Mouse (Mus musculus) spleen, adult 2 months (tissue): ENCODE data around the gene Pdrg1. TPM values are rescaled to one million over a fixed set of nuclear protein-coding genes. Genes with fewer than 3 reads are reported as not detected.

Experiments used
- DNase-seq, 2 experiments: peaks; one replicate each; pipeline versions ENCODE4 v3.0.0 to v3.0.0-alpha.2; 2012 to 2021; ENCODE audit warnings: low spot score in 2 of 2, low read depth in 1 of 2
- H3K27ac ChIP-seq: fragments of 200-500 bp; 2 replicates; pipeline ENCODE4 v1.5.1; 2012; ENCODE audit warnings: low read length, inconsistent platforms; ENCODE audit not compliant: insufficient read depth
- H3K27me3 ChIP-seq: fragments of 200-500 bp; 2 replicates; pipeline ENCODE4 v1.6.1; 2012; ENCODE audit warnings: mild to moderate bottlenecking, moderate library complexity, low read length, inconsistent platforms; ENCODE audit not compliant: control insufficient read depth, insufficient read depth
- H3K36me3 ChIP-seq: fragments of 200-500 bp; 2 replicates; pipeline ENCODE4 v1.6.1; 2012; ENCODE audit warnings: mild to moderate bottlenecking, low read length, inconsistent platforms; ENCODE audit not compliant: control insufficient read depth, insufficient read depth
- H3K4me1 ChIP-seq: fragments of 200-500 bp; 2 replicates; pipeline ENCODE4 v1.6.1; 2011; ENCODE audit warnings: inconsistent platforms; ENCODE audit not compliant: control insufficient read depth, insufficient read depth, insufficient read length
- H3K4me3 ChIP-seq: fragments of 200-500 bp; 2 replicates; pipeline ENCODE4 v1.5.1; 2011; ENCODE audit warnings: mild to moderate bottlenecking, inconsistent platforms; ENCODE audit not compliant: insufficient read depth, insufficient read length; ENCODE audit errors: extremely low read depth
- CTCF ChIP-seq: fragments of 200-500 bp; IDR thresholded peaks from 2 replicates; pipeline ENCODE4 v1.5.1; 2011; ENCODE audit warnings: mild to moderate bottlenecking, inconsistent platforms; ENCODE audit not compliant: insufficient read depth, insufficient read length, insufficient replicate concordance; ENCODE audit errors: extremely low read depth
- POLR2A ChIP-seq: fragments of 200-500 bp; IDR thresholded peaks from 2 replicates; pipeline ENCODE4 v1.6.1; 2011; ENCODE audit warnings: low read depth, low read length, inconsistent platforms
- WGBS: fragments of 180-500 bp; shearing (Covaris S2); methylation state at CpG from one replicate; pipeline ENCODE4 v1.1.7; 2018; 5-methylcytosine and 5-hydroxymethylcytosine counted together
- polyA plus RNA-seq: library from polyadenylated mRNA; depleted of rRNA; stranded (reverse); fragments of >200 nt; gene quantifications from 2 replicates; pipeline ENCODE4 v1.2.3, GENCODE M21; 2012

The Pdrg1 gene
- polyA plus RNA-seq, 1 experiment = 38.8 TPM

DNA sequence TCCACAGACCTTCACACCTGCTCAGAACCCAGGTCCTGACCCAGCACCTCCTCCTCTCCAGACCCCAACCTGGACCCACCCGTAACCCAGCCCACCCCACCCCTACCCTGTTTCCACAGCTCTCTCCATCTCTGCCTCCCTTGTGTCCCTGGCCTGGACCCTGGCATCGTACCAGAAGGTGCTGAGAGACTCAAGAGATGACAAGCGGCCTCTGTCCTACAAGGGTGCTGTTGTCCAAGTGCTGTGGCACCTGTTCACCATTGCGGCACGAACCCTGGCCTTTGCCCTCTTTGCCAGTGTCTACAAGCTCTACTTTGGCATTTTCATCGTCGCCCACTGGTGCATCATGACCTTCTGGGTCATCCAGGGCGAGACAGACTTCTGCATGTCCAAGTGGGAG lies 38.7 kb upstream of the Pdrg1 start:
- H3K4me3 ChIP-seq = no peak overlapping the region
- no peak overlapping the region for H3K27ac ChIP-seq
- TF ChIP-seq POLR2A (no peak), CTCF (no peak)
- H3K4me1 ChIP-seq = 0 out of 2 replicates have a peak, but pooled peaks cover 5% of the 10 kb centered on the region
- no peak for DNase-seq
- no peaks in the 10 kb centered on the region for H3K36me3 ChIP-seq
- H3K27me3 ChIP-seq = no peaks in the 10 kb centered on the region
- 91% methylated on average over 8 of the region's 8 CpGs for WGBS

GRCm38 (mm10) chr2:153052700-153053351 lies 37.6 kb upstream of the Pdrg1 start:
- TF ChIP-seq POLR2A = no peak
- no peak for TF ChIP-seq CTCF
- WGBS = 9% methylated on average over 30 of the region's 30 CpGs
- Histone ChIP-seq H3K4me1 (0 out of 2 replicates have a peak, but pooled peaks cover 5% of the 10 kb centered on the region), H3K27ac (no peak overlapping the region), H3K27me3 (no peaks in the 10 kb centered on the region), H3K36me3 (no peaks in the 10 kb centered on the region), H3K4me3 (no peak overlapping the region)
- DNase-seq = peak in 1 of 2 experiments; percentile 16

- TF ChIP-seq POLR2A (no peak), CTCF (no peak)
- Histone ChIP-seq H3K4me1 (0 out of 2 replicates have a peak, but pooled peaks cover 5% of the 10 kb centered on the region), H3K27me3 (no peaks in the 10 kb centered on the region), H3K27ac (no peak overlapping the region), H3K4me3 (no peak overlapping the region), H3K36me3 (no peaks in the 10 kb centered on the region)
- 30% methylated on average over 9 of the region's 9 CpGs for WGBS
- DNase-seq = no peak
Measured at GRCm38 (mm10) chr2:153051537-153051936, 36.3 kb upstream of the Pdrg1 start.

- TF ChIP-seq CTCF (no peak), POLR2A (no peak)
- no peak overlapping the region for H3K27ac ChIP-seq
- H3K4me1 ChIP-seq = 0 out of 2 replicates have a peak, but pooled peaks cover 5% of the 10 kb centered on the region
- H3K27me3 ChIP-seq = no peaks in the 10 kb centered on the region
- H3K36me3 ChIP-seq = no peaks in the 10 kb centered on the region
- H3K4me3 ChIP-seq = no peak overlapping the region
- WGBS = 89% methylated on average over 6 of the region's 6 CpGs
- no peak for DNase-seq
Measured at GRCm38 (mm10) chr2:153051095-153051494, 35.9 kb upstream of the Pdrg1 start.

DNA sequence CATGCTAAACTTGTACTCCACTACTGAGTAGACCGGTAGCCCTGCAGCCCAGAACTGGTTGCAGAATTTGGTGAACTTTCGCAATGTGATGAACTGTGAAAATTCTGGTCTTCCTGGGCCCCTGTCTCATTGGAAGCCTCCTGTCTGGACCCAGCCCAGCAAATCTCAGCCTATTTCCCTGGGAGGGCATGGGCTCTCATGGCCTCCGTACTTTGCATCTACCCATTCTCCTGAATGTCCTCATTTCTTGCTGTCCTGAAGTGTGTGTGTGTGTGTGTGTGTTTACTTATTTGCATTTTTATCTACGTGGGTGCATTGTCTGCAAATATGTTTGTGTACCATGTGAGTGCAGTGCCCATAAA lies 34.8 kb upstream of the Pdrg1 start:
- Histone ChIP-seq H3K36me3 (no peaks in the 10 kb centered on the region), H3K27me3 (no peaks in the 10 kb centered on the region), H3K4me3 (no peak overlapping the region), H3K27ac (no peak overlapping the region), H3K4me1 (0 out of 2 replicates have a peak, but pooled peaks cover 5% of the 10 kb centered on the region)
- whole genome bisulfite sequencing = 73% methylated on average over 4 of the region's 4 CpGs
- TF ChIP-seq CTCF (no peak), POLR2A (no peak)
- no peak for DNase-seq

- no peak for TF ChIP-seq POLR2A
- no peak for TF ChIP-seq CTCF
- H3K27me3 ChIP-seq = no peaks in the 10 kb centered on the region
- H3K36me3 ChIP-seq = no peaks in the 10 kb centered on the region
- H3K27ac ChIP-seq = no peak overlapping the region
- H3K4me3 ChIP-seq = no peak overlapping the region
- 0 out of 2 replicates have a peak, but pooled peaks cover 5% of the 10 kb centered on the region for H3K4me1 ChIP-seq
- WGBS = 24% methylated on average over 9 of the region's 9 CpGs
- DNase-seq = no peak
Measured at GRCm38 (mm10) chr2:153049288-153049996, 34.2 kb upstream of the Pdrg1 start.

DNA sequence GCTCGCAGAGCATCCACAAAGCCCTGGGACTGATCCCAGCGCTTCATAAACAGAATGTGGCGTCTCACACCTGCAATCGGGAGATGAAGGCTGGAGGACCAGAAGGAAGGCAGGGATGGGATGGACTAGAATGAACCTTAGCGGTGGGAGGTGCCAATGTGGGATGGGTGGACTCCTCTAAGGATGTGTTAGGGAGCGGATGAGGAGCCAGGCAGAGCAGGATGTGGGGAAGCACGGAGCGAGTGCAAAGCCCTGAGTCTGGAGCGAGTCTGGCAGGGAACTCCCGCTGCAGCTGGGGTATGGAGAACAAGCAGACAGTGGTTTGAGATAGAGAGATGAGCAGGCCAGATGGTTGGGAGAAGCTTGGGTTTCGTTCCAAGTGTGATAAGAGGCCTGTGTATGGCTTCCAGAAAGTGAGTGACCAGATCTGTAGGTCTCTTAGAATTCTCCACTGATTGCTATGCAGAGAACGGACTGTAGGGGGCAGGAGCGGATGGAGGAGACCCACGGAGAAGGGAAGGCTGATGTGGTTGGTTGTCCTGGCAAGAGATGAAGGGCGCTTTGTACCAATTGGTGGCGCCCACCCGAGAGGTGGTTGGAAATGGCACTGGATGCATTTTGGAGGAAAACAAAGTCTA lies 32.7 kb upstream of the Pdrg1 start:
- Histone ChIP-seq H3K4me3 (no peak overlapping the region), H3K36me3 (no peaks in the 10 kb centered on the region), H3K27ac (no peak overlapping the region), H3K27me3 (no peaks in the 10 kb centered on the region), H3K4me1 (0 out of 2 replicates have a peak, but pooled peaks cover 5% of the 10 kb centered on the region)
- TF ChIP-seq POLR2A (no peak), CTCF (peak; percentile 58; the same call in 1 of the 2 replicates)
- WGBS = 53% methylated on average over 17 of the region's 17 CpGs
- peak in 1 of 2 experiments; percentile 39 for DNase-seq
